Mouse (Mus musculus): ENCODE results near the gene Olfr127.

DNA sequence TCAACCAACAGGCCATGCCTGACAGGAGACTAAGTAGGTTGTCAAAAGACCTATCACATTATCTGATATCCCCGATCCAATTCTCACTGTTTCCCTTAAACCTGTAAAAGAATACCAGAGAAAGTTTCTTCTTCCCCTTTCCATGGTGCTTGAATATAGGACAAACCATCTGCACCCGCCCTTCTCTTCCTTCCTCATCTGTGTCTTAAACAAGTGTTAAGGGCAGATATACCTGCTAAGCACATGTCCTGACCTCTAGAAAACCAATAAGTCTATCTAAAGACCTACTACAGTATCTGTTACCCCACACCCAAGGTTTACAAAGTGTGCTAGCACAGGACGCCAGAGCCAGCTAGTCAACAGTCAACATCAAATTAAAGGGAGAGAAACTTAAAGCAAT, 26.4 kb upstream of the Olfr127 start:
- no peak for TF ChIP-seq CTCF (IDR thresholded peaks at IDR 0.05; ENCODE audit: borderline replicate concordance, insufficient read depth, low read length)
- no peak for TF ChIP-seq POLR2A (IDR thresholded peaks at IDR 0.05; ENCODE audit: low read depth, low read length)
